8 mouse cellular contexts compared by ENCODE assay signal in the genomic region with DNA sequence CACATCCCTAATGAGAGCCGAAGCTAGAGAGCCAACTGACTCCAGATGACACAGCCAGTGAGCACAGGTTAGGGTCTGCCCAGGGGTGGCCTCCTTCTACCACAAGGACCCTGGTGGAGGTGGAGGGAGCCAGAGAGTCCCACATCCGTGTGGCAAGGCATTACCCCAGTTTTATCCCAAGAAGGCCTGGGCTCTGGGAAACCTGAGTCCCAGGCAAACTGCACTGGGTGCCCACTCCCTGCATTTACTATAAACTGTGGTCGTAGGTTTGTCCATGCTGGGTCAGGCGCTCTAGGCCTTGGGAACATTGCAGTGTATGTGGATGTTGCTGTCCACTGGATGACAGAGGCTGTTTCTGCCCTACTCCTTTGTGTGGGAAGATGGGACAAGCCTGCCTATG. TPM values are rescaled to one million over a fixed set of nuclear protein-coding genes. Genes with fewer than 3 reads are reported as not detected.
DNase-seq lines count a peak whose midpoint lies in the region; ATAC-seq lines count a peak whose summit lies in the region.

No protein-coding gene starts in this region.

- H3K4me3 ChIP-seq in heart, embryonic 14.5 days (ENCODE audit: control insufficient read depth in 1 of 2, insufficient read depth in 1 of 2, low read depth in 1 of 2, low read length in 2 of 2) = no peak overlapping the region
- no peak overlapping the region for H3K4me3 ChIP-seq in limb, embryonic 12.5 days (replicated peaks)

- peak overlapping the region; percentile 55 to 77 for H3K27ac ChIP-seq in heart, embryonic 14.5 days (replicated peaks in 1 of 2; ENCODE audit: control insufficient read depth in 1 of 2, insufficient read depth in 1 of 2, low read depth in 2 of 2, low read length in 2 of 2)
- H3K27ac ChIP-seq in limb, embryonic 12.5 days = peak overlapping the region; percentile 87

- peaks cover 29 to 31% of the 10 kb centered on the region in 2 experiments for H3K4me1 ChIP-seq in heart, embryonic 14.5 days (ENCODE audit: control insufficient read depth in 2 of 2, insufficient read depth in 2 of 2, low read length in 2 of 2)
- H3K4me1 ChIP-seq in limb, embryonic 12.5 days (replicated peaks) = peaks cover 33% of the 10 kb centered on the region

- ATAC-seq in heart, embryonic 14.5 days (ENCODE audit: insufficient number of reproducible peaks, insufficient read depth, low FRiP score, low read depth) = no peak
- ATAC-seq in limb, embryonic 12.5 days (ENCODE audit: insufficient number of reproducible peaks, insufficient read depth, low FRiP score, low TSS enrichment, low read depth) = peak; percentile 30; the same call in 1 of the 2 replicates
- no peak for ATAC-seq in inflammation-experienced regulatory T-cells, adult 6 months

- no peak overlapping the region; the same call in 1 of the 2 replicates for H3K9ac ChIP-seq in heart, embryonic 14.5 days (ENCODE audit: low read length)
- H3K9ac ChIP-seq in limb, embryonic 12.5 days (replicated peaks) = no peak overlapping the region

- intact Hi-C loops in heart, postnatal 25 days (cut with DNase I) = no loop called here
- intact Hi-C loops in left cerebral cortex, postnatal 25 days (cut with DNase I) = no loop called here

- peak overlapping the region; percentile 35; the same call in 1 of the 2 replicates for H3K4me2 ChIP-seq in heart, embryonic 14.5 days (ENCODE audit: low read length)
- H3K4me2 ChIP-seq in limb, embryonic 12.5 days = peak overlapping the region; percentile 8; the same call in 1 of the 2 replicates

- WGBS in heart, embryonic 14.5 days = 81% methylated on average over 4 of the region's 4 CpGs
- WGBS in limb, embryonic 12.5 days = 68% methylated on average over 4 of the region's 4 CpGs

- no peaks in the 10 kb centered on the region for H3K9me3 ChIP-seq in heart, embryonic 14.5 days (ENCODE audit: control insufficient read depth, low read length)
- no peaks in the 10 kb centered on the region for H3K9me3 ChIP-seq in limb, embryonic 12.5 days

- DNase-seq in heart, postnatal 25 days (ENCODE audit: low spot score) = no peak
- peak; percentile 7 for DNase-seq in urinary bladder, postnatal 10 days (ENCODE audit: low spot score)
- DNase-seq in urinary bladder, adult 18-20 months (ENCODE audit: low spot score in 2 of 2) = no peak
- DNase-seq in left cerebral cortex, postnatal 25 days (ENCODE audit: low spot score in 2 of 2) = no peak
- DNase-seq in adrenal gland, postnatal 14 days = no peak

- no peaks in the 10 kb centered on the region for H3K27me3 ChIP-seq in heart, embryonic 14.5 days (ENCODE audit: control insufficient read depth, insufficient read depth, low read length)
- no peaks in the 10 kb centered on the region for H3K27me3 ChIP-seq in limb, embryonic 12.5 days

- H3K36me3 ChIP-seq in heart, embryonic 14.5 days (ENCODE audit: control insufficient read depth, insufficient read depth, low read length) = peaks cover 5% of the 10 kb centered on the region
- H3K36me3 ChIP-seq in limb, embryonic 12.5 days = peaks cover 15% of the 10 kb centered on the region

RNA-seq across cellular contexts. Expression of gene Lgals3bp, which starts 0.7 kb away (rescaled TPM):
- 7.2 and 12.7 TPM in 2 replicates for polyA plus RNA-seq in heart, embryonic 14.5 days (2014; fragmentation: Nextera tagmentation; extraction: Ambion mirVana)
- 10 to 100 TPM; 19.2 to 24.0 TPM for total RNA-seq in heart, postnatal 25 days (2021)
- polyA plus RNA-seq in limb, embryonic 12.5 days (2016; fragmentation: Nextera tagmentation; extraction: Ambion mirVana) = 4.1 and 4.3 TPM in 2 replicates
- total RNA-seq in left cerebral cortex, postnatal 25 days (2021) = 10 to 100 TPM; 14.2 to 15.2 TPM
- total RNA-seq in adrenal gland, postnatal 14 days (2021) = 51.1 and 59.7 TPM in 2 replicates
- polyA plus RNA-seq in inflammation-experienced regulatory T-cells, adult 6 months (2017; shearing (Covaris generic)) = 100 to 1,000 TPM in 2 of 3 experiments, 10 to 100 TPM in 1; 86.5 to 166 (median 133) TPM

RNA-seq across cellular contexts. Expression of gene Cant1, which starts 17.7 kb away (rescaled TPM):
- 12.0 and 19.2 TPM in 2 replicates for polyA plus RNA-seq in heart, embryonic 14.5 days (2014; fragmentation: Nextera tagmentation; extraction: Ambion mirVana)
- total RNA-seq in heart, postnatal 25 days (2021) = 10 to 100 TPM; 16.0 to 17.2 TPM
- 30.5 and 32.0 TPM in 2 replicates for polyA plus RNA-seq in limb, embryonic 12.5 days (2016; fragmentation: Nextera tagmentation; extraction: Ambion mirVana)
- total RNA-seq in left cerebral cortex, postnatal 25 days (2021) = 10 to 100 TPM; 37.4 to 40.7 TPM
- total RNA-seq in adrenal gland, postnatal 14 days (2021) = 25.3 and 28.4 TPM in 2 replicates
- polyA plus RNA-seq in inflammation-experienced regulatory T-cells, adult 6 months (2017; shearing (Covaris generic)) = 10 to 100 TPM; 23.6 to 35.7 (median 25.1) TPM

RNA-seq across cellular contexts. Expression of gene C1qtnf1, which starts 26.8 kb away (rescaled TPM):
- polyA plus RNA-seq in heart, embryonic 14.5 days (2014; fragmentation: Nextera tagmentation; extraction: Ambion mirVana) = 7.3 and 7.5 TPM in 2 replicates
- total RNA-seq in heart, postnatal 25 days (2021) = 10 to 100 TPM; 17.7 to 31.0 TPM
- polyA plus RNA-seq in limb, embryonic 12.5 days (2016; fragmentation: Nextera tagmentation; extraction: Ambion mirVana) = 3.4 and 4.8 TPM in 2 replicates
- 1 to 10 TPM; 3.6 to 4.2 TPM for total RNA-seq in left cerebral cortex, postnatal 25 days (2021)
- total RNA-seq in adrenal gland, postnatal 14 days (2021) = 23.7 and 29.2 TPM in 2 replicates
- not detected for polyA plus RNA-seq in inflammation-experienced regulatory T-cells, adult 6 months (2017; shearing (Covaris generic))

RNA-seq across cellular contexts. Expression of gene Timp2, which starts 45.7 kb away (rescaled TPM):
- polyA plus RNA-seq in heart, embryonic 14.5 days (2014; fragmentation: Nextera tagmentation; extraction: Ambion mirVana) = 87.6 and 99.2 TPM in 2 replicates
- total RNA-seq in heart, postnatal 25 days (2021) = 100 to 1,000 TPM; 121 to 138 TPM
- polyA plus RNA-seq in limb, embryonic 12.5 days (2016; fragmentation: Nextera tagmentation; extraction: Ambion mirVana) = 77.6 and 91.3 TPM in 2 replicates
- 100 to 1,000 TPM; 254 to 273 TPM for total RNA-seq in left cerebral cortex, postnatal 25 days (2021)
- total RNA-seq in adrenal gland, postnatal 14 days (2021) = 78.9 and 94.3 TPM in 2 replicates
- polyA plus RNA-seq in inflammation-experienced regulatory T-cells, adult 6 months (2017; shearing (Covaris generic)) = 10 to 100 TPM in 2 of 3 experiments, 1 to 10 TPM in 1; 6.1 to 17.3 (median 16.4) TPM

RNA-seq across cellular contexts. Expression of gene Cep295nl, which starts 58.9 kb away (rescaled TPM):
- 0.28 and 0.45 TPM in 2 replicates for polyA plus RNA-seq in heart, embryonic 14.5 days (2014; fragmentation: Nextera tagmentation; extraction: Ambion mirVana)
- 1 to 10 TPM in 1 of 2 experiments, under 1 TPM in 1; 0.84 to 1.1 TPM for total RNA-seq in heart, postnatal 25 days (2021)
- polyA plus RNA-seq in limb, embryonic 12.5 days (2016; fragmentation: Nextera tagmentation; extraction: Ambion mirVana) = 0.59 and 0.60 TPM in 2 replicates
- total RNA-seq in left cerebral cortex, postnatal 25 days (2021) = 1 to 10 TPM in 1 of 2 experiments, under 1 TPM in 1; 0.66 to 1.2 TPM
- total RNA-seq in adrenal gland, postnatal 14 days (2021) = 0.67 and 1.7 TPM in 2 replicates
- under 1 TPM in 2 of 3 experiments, not detected in 1; 0.28 to 0.29 TPM for polyA plus RNA-seq in inflammation-experienced regulatory T-cells, adult 6 months (2017; shearing (Covaris generic))
